Mouse (Mus musculus) ovary, adult 18-20 months (tissue): ENCODE measurements around the gene Arhgef16.

Experiments
- DNase-seq: peaks from one replicate; pipeline ENCODE4 v3.0.0; 2022; ENCODE audit warnings: low spot score, mixed read lengths

The Arhgef16 gene

DNA sequence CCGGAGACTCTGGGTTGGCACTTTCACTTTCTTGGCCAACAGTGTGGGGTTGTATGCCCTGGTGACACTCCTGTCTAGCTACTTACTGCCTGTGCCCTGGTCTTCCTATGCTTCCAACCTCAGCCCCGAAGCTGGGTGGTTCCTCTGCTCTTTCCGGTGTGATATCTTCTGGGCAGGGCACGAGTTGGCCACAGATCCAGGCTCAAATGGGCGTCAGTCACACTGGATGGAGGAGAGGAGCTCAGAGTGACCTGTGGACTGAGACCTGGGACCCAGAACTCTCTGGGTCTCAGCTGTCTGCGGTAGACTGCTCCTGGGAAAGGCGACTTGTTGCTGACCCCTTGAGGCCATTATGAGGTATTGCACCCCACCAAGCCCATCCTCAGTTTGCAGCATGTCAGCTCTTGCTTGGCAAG is at the start of gene Arhgef16:
Arhgef16 (minus strand) TSS at position 211 of the 416 bp plus-strand sequence.
- no peak for DNase-seq

DNA sequence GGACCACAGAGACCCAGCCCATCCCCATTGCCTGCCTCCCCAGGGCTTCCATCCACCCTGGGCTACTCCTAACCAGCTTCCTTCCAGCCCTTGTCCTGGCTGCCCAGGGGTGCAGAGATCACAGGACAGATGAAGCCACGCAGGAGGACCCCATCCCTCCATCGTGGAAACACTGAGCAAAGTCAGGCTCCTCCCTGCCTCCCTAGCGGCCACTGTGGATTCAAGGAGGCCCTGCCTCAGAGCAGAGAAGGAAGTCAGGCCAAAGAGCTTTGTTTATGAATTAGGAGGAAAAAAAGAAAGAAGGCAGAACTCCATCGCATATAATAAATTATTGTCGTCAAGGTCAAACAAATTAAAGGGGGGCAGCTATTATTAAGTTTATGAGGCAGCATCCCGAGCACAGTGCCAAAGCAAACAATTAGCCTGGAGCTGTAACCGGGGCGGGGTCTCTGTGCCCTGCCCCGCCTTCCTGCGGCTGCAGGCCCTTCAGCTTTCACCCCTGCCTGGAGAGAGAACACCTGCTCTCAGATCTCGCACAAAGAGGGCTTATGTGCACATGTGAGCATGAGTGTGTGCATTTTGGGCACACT is 46.8 kb upstream of the Arhgef16 start:
- no peak for DNase-seq

DNA sequence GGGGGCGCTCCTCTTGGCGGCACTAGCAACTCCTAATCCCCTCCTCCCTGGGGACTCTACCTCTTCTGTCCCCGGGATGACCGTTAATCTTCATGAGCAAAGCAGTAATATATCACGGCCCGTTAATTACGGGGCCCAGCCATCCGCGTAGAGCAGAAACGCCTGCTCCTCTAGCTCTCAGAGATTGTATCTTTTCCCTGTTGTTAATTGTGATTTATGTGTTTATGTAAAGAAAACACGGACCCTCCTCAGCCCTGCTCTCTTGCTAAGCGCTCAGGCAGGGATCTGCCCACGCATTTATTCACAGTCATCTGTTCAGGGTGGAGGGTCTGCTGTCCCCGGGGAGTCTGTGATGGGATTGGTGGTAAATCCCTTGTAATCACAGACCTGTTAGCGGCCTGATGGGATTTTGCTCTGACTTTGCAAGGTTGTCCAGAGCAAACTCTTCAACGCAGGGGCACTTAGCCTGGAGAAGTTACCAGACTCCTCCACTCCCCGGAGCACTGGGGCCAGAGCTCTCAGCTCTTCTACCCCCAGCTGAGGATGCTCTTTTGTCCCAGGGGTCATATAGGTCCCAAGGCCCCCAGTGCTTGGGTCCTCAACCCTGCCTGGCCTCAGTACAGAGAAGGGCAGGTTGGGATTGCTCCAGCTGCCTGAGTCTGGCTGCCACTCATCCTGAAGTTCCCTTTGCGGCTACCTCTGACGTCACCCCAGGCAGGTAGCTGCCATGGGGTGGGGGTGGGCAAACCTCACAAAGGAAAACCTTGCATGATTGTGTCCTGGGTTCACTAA is 45.5 kb upstream of the Arhgef16 start:
- DNase-seq = no peak

DNA sequence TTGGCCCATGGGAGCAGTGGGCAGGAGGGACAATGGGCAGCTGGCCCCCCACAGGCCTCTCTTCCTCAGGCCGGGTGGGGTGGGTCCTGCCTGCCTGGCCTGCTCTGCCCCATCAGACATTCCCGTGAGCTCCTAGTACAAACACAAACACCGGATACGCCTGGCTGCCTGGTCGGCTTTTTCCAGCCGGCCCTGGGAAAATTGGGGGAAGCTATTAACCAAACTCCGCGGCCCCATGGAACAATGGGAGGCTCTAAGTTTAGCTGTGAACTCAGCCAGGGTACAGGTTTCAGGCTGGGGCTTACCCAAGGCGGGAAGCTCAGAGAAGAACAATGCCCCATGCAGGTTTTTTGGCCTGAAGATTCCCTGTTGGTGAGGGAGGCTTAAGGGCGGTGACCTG is 35.2 kb upstream of the Arhgef16 start:
- no peak for DNase-seq

DNA sequence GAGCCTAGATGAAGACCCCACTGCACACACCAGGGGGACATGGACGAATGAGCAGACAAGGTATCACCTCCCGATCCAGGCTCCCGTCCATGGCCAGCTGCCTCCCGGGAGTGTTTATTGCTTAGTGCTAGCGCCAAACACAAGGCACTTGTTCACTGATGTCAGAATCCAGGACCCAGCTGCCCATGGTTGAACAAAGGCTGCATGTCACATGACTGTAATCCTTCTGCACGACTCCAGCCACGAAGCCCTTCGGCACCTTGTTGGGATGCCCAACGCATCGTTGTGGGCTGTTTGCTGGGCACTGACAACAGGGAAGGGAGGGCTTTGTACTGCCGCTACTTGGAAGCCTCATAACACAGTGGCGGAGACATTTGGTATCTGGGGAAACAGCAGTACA is 34.3 kb upstream of the Arhgef16 start, which contains the start of gene B230104I21Rik:
B230104I21Rik (plus strand) TSS at position 367 of the 400 bp plus-strand sequence.
- no peak for DNase-seq

DNA sequence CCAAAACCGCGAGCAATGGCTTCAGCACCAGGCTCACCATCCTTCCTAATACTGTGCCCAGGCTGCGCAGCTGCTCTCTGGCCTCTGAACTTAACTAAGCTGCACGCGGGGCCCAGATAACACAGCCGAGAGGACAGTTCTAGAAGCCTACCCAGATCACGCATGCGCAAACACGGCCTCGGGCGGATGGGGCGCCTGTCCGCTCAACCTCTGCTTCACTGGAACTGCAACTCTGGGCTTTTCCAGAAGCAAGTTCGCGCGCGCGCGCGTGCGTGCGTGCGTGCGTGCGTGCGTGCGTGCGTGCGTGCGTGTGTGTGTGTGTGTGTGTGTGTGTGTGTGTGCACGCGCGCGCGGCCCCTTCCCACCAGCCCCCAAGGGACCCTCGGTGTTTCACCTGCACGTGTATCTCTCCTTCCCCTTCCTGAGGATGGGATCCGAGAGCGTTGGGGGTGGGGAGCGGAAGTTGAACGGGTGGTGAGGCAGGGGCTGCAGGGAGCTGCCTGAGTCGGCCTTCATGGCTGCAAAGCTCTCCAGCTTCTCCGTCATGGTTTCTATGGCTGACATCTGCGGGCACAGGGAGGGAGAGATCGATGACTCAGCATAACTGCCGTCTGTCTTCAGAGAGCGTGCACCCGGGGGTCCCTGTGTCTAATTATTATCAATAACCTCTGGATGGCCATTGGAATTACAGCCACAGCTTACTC is 33.4 kb upstream of the Arhgef16 start:
- peak; percentile 20 for DNase-seq

DNA sequence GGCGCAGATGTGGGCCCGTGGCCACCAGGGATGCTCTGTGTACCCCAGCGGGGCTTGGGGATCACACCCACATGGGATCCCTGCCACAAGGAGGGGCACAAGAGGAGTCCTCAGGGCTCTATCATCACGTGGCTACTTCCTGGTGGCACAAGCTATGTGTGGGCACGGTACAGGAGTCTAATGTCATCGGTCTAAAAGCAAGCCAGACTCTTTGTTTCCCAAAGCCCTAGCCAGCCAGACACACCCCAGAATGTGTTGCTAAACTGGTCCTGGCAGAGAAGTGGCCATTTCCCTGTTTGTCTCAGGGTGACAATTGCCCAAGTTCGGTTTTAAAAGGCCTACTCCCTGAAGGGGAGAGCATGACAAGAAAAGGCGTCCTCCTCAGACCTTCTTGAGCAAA is 31.8 kb upstream of the Arhgef16 start:
- no peak for DNase-seq

DNA sequence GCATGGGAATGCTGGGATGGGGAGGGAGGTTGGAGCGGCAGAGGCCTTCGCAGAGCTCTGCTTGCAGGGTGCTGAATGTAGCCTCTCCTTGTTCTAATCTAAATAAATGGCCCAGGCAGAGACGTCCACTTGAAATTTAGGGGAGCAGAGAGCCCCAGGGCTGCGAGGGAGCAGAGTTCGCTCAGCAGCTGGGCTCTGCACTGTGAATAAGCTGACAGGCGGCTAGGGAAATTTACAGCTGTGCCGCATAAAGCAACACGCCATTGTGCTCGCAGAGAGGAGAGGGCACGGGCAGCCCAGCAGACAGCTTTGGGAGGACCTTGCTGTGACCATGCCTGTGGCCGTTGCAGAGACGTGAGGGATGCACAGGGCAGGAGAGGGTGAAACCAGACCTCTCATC is 29.8 kb upstream of the Arhgef16 start:
- DNase-seq = no peak

DNA sequence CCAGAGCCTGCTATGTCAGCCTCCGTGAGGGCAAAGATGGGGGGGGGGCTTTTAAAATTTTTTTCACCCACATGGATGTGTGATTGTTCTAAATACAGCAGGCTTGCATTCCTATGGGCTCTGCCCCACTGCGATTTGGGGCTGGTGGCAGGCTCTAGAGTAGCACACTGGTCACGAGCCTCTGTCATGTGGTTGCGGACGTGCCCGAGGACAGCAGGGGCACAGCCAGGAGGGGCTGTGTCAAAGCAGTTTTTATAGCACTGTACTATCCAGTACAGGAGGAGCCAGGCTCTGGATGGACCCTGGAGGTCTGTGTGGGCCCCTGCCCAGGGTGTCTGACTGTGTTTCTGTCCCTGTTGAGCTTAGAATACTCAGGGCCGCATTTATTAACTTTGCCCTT is 28.5 kb upstream of the Arhgef16 start:
- no peak for DNase-seq

DNA sequence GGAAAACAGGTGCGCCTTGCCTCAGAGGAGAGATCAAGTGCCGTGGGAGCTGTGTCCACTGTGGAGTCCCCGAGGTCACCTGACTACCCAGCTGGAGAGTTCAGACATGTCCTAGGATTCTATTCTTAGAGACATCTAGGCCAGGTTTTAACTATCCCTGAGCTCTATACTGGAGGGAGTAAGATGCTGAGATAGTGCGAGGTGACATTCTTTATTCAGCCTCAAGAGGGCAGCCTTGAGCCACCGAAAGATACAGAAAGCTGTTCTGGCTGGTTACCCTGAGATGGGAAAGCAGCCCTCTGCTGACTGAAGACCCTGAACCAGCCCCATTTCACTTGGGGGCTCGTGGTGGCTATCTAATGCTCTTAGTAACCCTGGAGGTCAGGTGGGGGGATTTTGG is 27.4 kb upstream of the Arhgef16 start:
- DNase-seq = no peak

DNA sequence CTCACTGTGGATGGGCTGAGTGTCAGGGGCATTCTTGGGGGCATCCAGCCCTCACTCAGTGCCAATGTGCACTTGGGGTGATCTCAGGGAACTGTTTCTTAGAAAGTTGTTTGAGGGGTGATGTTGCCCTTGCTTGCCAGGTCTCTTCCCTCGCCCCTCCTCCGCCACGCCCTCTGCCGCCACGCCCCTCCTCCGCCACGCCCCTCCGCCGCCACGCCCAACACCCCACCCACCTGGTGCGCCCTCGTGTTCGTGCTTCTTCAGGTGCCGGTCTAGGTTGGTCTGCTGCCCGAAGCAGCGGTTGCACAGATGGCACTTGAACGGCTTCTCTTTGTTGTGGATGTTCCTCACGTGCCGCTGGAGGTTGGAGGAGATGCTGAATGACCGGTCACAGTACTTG is 27.0 kb upstream of the Arhgef16 start:
- DNase-seq = no peak

DNA sequence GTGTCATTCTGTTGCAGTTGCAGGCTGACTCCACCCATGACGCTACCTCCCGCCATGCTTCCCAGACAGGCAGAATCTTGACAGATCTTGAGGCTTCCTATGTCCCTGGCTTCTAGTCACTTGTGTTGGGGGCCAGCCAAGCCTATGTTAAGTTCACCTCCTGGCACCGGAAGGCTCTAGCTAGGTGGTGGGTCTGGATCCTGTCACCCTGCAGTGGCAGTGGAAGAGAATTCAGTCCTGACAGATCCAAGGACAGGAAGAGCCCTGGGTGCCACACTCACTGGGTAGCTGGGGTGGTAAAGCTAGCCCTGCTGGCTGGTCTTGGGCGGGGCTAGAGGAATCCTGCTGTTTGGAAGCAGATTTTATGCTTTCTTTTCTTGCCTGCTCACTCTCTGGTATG is 23.9 kb upstream of the Arhgef16 start:
- no peak for DNase-seq

DNA sequence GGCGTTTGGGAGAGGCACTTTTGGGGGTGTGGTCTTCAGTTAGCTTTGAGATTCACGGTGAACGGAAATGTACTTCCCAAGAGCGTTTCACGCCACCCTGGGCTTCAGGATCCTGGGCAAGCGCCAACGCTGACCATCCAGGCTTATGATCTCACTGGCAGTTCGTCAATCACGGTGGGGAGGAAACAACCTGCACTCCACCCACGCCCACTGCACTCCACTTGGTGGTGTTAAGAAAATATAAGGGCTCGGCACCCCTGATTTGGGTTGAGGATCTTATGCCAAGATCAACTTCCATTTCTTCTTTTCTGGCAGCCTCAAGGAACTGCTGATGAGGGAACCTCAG is 12.1 kb upstream of the Arhgef16 start:
- no peak for DNase-seq

DNA sequence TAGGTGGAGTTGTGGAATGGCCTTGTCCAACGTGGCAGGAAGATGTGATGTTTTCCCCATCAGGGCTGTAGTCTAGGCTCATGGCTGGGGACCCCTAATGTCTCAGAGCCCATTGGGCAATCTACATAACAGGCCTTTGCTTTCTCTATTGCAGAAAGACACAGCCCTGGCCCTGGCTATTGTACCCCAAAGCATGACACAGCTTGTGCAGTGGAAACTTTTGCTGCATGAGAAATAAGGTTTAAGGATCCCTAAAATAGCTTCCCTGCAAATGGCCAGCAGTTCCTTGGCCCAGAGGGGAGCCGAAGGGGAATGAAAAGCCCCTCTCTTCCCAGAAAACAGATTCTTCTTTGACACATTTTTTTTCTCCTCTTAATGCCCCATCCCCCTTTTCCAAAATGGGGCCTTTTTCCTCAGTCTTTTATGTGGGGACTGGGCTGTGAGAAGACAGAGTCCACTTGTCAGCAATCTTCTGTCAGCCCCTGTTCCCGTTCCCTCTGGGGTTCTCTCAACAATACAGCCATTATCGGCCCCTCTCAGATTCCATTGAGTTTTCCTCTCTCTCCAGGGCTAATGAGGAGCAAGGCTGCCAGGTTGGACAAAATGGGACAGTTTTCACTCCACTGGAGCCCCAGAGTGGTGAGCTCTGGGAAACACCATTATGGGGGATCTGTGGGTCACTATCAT is 11.6 kb upstream of the Arhgef16 start:
- DNase-seq = no peak

DNA sequence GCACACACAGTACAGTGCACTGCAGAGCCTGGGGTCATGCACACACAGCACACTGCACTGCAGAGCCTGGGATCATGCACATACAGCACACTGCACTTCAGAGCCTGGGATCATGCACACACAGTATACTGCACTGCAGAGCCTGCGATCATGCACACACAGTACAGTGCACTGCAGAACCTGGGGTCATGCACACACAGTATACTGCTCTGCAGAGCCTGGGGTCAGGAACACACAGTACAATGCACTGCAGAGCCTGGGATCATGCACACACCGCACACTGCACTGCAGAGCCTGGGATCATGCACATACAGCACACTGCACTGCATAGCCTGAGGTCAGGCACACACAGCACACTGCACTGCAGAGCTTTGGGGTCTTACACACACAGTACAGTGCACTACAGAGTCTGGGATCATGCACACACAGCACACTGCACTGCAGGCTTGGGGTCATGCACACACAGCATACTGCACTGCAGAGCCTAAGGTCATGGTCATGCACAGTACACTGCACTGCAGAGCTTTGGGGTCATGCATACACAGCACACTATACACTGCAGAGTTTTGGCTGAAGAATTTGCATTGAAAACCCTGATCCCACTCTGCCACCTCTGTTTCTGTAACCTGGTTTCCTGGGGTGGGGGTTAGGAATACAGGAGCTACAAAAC is 10.8 kb upstream of the Arhgef16 start:
- no peak for DNase-seq

DNA sequence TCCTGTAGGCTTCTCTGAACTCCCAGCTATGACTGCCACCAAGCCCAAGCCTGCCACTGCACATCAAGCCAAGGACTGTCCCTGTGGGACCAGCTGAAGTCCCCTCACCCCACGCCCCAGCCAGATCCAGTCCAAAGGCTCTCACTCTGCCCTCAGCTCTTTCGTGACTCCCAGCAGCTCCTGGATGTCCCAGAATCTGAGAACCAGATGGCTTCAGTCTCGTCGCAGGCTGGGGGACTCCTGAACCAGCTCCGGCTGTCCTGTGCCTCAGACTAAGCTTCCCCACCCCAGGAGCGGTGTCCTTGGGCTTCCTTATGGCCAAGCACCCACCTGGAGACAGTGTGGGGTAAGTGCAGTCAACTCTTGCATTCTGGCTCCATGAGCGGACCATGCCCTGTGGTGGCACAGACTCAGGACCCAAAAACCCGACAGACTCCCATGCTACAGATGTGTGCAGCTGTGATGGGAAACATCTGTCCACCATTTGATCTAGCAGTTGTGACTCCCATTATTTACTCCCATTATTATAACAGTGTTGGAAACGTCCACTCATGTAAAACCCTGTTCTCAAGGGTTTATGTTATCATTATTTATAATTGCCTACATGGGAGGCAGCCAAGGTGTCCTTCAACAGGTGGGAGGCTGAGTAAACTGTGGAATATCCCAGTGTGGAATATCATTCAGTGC is 9.2 kb upstream of the Arhgef16 start:
- no peak for DNase-seq

DNA sequence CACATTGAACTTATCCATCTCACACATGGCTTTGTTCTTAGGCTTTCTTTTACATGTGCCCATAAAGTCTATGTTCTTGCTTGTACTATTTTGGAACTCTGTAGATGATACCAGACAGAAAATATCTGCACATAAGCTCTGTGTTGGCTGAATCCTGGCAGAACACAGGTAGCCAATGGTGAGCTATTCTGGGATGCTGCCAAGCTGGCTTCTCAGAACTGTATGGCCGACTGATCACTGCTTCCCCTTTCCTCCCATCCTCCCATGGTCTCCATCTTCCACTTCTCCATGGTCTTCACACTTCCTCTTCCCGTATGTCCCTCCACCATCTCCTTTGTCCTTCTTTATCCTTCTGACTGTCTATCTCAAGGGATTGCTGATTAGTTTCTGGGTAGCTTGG is 7.7 kb upstream of the Arhgef16 start:
- no peak for DNase-seq

DNA sequence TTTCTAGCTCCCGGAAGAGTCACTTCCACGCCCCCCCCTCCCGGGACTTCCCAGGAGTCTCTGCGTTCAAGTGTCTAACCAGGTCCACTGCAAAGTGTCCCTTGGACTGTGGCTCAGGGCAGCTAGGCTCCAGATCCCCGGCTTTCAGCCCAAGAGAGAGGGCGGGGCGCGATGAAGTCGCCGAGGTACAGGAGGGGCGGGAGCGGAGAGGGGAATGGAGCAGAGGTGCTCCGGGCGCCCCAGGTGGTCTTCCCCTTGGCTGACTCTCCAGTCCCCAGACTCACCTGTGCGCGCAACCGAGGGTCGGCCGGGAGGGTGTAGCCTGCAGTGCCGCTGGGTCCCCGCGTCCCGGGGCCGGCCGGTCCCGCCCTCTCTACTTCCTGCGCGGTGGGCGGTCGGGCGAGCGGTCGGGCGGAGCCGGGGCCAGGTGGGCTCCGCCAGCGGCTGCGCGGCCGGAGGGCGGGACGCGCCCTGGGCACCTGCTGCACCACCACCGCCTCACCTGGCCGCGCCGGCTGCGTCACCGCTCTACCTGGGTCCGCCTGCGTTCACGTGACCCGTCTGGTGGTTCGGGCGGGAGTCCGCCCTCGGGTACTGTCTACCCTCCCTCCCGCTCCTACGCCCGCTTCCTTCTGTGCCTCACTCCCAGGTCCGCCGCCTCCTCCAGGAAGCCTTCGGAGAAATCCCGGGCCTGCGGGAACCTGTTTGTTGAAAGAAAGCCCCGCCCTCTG is 1.8 kb downstream of the Arhgef16 start:
- DNase-seq = no peak

DNA sequence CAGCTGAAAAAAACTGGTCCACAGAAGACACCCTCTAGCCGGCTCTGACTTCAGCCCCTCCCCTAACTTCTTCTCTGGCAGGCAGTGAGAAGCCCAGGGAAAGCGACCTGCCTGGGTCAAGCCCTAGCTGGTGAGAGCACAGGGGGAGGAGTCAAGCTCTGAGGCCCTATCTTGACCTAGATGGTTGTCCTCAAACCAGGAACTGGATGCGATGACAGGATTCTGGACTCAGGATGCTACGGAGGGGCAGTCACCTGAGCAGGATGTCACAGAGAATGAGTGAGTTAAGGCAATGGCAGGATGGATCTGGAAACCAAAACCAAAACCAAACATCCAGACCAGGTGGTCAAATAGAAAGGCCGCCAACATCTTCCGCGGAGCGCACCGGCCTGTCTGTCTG is 3.7 kb downstream of the Arhgef16 start:
- DNase-seq = no peak

DNA sequence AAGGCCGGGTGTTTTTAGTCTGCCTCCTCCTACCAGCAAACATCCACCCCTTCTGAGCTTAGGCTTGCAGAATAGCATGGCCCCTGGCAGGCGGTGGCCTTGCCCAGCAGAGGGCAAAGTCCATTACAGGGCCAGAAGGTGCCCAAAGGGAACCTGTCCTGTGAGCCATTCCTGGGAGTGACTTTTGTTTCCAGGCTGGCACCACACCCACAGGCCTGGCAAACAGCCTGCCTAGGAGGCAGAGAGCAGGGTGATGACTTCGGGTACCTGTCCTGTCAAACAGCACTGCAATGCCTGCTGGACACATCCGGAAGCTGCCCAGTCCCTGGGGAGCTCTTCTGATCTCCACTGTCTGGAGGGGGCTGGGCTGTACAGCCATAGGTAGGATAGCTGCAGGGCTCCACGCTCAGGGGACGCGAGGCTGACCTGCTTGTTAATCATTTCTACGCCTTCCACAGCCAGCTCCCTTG is 7.2 kb downstream of the Arhgef16 start:
- no peak for DNase-seq

DNA sequence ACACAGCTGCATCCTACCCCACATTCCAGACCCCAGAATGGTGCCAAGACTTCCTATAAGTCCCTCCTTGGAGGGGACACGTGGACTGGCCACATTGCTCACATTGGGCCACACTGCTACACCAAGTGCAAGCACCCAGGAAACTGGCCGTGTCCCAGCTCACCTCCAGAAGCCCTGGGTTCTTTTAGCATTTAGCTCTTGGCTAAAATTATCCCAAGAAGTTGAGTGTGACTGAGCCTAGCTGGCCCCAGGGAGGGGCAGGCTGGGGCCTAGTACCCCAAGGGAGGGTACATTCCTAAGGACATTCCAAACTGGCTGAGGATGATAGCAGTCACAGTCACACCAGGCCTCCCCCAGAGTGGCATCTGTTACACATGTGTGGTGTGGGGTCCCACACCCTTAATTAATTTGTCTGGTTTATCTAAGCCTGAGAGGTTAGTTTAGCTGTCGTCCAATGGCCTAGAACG is 7.7 kb downstream of the Arhgef16 start:
- no peak for DNase-seq
